Mouse (Mus musculus) lung, adult 10 weeks (tissue): ENCODE measurements around the gene Clec4e. TPM values are rescaled to one million over a fixed set of nuclear protein-coding genes. Genes with fewer than 3 reads are reported as not detected.

ENCODE experiments used
- polyA plus RNA-seq: library from polyadenylated mRNA; stranded (reverse); fragments of 350-450 nt; fragmentation: Illumina TruSeq; extraction: RNeasy Lipid Tissue Mini Kit (QIAGEN cat#74804); gene quantifications from one replicate; pipeline ENCODE4 v1.2.3, GENCODE M21; 2014; ENCODE audit warnings: low read depth, low replicate concordance; ENCODE audit not compliant: insufficient read depth

Clec4e gene
- 2.3 TPM for polyA plus RNA-seq

DNA sequence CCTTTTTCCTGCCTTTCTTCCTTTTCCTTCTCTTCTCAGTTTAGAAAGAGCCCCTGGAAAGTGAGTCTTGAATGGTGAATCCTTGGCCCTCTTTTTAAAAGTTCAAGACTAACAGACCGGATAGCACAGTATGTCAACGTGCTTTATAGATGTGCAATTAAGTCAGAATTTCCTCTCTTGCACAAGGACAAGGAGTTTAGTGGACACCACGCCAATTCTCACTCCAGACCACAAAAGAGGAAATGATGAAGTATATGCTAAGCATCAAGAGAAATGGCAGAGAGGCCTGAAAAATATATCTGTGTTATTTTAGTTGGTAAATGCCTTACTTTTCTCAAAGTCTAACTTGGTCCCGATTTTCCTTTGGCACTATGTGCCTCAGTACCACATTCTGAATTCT is at the start of gene Clec4e:
Clec4e (minus strand) TSS at position 118 of the 400 bp plus-strand sequence.

DNA sequence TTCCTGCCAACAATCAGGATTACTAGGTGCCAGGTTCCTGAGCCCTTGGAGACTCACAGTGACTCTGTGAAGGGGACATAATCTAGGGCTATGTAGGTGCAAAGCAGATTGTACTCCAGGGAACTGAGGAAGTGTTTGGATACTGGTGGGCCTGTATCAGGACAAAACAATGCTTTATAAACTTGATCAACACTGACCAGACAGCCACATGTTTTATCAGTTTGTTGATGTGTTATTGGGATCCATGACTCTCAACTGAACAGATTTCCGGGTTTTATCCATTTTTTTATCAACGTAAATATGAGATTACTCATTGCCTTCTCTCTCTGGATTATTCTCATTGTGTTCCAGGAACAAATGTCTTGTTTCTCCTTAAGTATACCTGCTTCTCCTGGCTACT is 18.4 kb upstream of the Clec4e start, which contains the start of gene Vmn2r19:
Vmn2r19 (plus strand) TSS at position 301 of the 400 bp plus-strand sequence.

DNA sequence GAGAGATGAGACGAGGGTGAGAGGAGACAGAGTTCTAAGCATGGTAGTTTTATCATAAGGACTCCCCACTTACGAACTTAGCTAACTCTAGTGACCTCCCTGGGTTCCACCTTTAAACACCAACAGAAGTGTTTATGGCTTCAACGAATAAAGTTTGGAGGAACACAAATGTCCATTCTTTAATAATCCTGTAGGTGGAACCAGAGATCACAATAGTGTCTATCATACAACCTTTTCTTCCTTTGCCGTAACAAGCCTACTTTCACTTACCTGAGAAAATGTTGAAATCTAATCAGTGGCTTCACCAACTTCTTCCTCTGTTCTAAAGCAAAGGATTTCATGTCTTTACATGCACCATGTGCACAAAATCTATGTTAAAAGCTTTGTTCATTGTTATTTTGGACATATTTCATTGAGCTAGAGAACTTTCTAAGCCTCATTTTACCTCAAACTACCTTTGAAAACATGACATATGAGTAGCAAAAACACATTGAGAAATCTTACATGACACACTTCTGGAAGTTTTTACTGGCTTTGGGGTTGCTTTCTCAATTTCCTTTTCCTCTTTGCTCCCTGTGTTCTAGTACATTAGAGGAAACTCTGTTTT is 28.0 kb downstream of the Clec4e start, which contains the start of gene Clec4d:
Clec4d (plus strand) TSS at position 557 of the 607 bp plus-strand sequence.

Other genes starting within 250 kb of the Clec4e start
- gene Clec4b1, start 239.9 kb downstream of the Clec4e start, polyA plus RNA-seq, result 6.6 TPM
- gene Clec4a2, start 183.4 kb downstream of the Clec4e start, polyA plus RNA-seq, result 13.4 TPM
- gene Clec4b2, start 117.0 kb downstream of the Clec4e start, polyA plus RNA-seq, result not detected
- gene Clec4n, start 60.0 kb downstream of the Clec4e start, polyA plus RNA-seq, result 25.8 TPM
- 9.3 TPM for gene Clec4d, start 27.8 kb downstream of the Clec4e start, polyA plus RNA-seq
- not detected for gene Vmn2r19, start 18.5 kb upstream of the Clec4e start, polyA plus RNA-seq
- gene Vmn2r20, start 128.2 kb upstream of the Clec4e start, polyA plus RNA-seq, result not detected
- gene Vmn2r21, start 243.5 kb upstream of the Clec4e start, polyA plus RNA-seq, result not detected